Mouse (Mus musculus) erythroblast, embryonic 14.5 days (primary cell): ENCODE results near the gene Adgrg1.

Source experiments
- GATA1 ChIP-seq: IDR thresholded peaks from 2 replicates; pipeline ENCODE4 v1.6.1; 2012; ENCODE audit warnings: low read length, inconsistent platforms, mixed read lengths
- TAL1 ChIP-seq: IDR thresholded peaks from 3 replicates; pipeline ENCODE4 v1.6.1; 2012; ENCODE audit warnings: low read length, inconsistent platforms, mixed read lengths

DNA sequence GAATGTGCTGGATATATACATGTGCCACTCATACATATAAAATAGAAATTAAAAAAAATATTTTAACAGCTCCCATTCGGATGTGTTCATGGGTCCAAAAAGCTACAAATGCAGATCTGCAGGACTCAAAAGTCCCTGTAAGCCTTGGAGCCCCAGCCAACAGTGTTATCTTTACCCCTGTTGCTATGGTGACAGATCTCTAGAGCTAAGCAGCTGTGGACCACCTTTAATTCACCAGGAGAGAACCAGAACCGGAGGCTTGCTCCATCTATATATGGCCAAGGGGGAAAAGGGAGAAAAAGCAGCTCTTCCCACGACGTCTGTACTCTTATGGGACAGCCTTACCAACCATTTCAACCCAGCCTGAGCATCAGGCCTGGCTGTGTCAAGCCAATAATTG, 70.3 kb downstream of the Adgrg1 start:
- TF ChIP-seq TAL1 (no peak), GATA1 (no peak)
